Comparison of ENCODE assay signal across 8 mouse cellular contexts in genomic region chr7:35215225-35215624, GRCm38 (mm10). TPM values are rescaled to one million over a fixed set of nuclear protein-coding genes. Genes with fewer than 3 reads are reported as not detected.
A peak's percentile ranks its signal among the peaks of the same experiment; 100 is the strongest.
DNase-seq lines count a peak whose midpoint lies in the region; ATAC-seq and TF ChIP-seq lines count a peak whose summit lies in the region.

TSS of gene Lrp3 (minus strand) at chr7:35215498.

- no peak within 1 kb of the TSS for H3K27ac ChIP-seq in thymus, adult 2 months (ENCODE audit: control insufficient read depth, insufficient read depth, low read length)
- peak within 1 kb of the TSS; percentile 90 for H3K27ac ChIP-seq in forebrain, embryonic 12.5 days
- H3K27ac ChIP-seq in heart, postnatal 0 days (ENCODE audit: low read depth), result no peak within 1 kb of the TSS
- no peak within 1 kb of the TSS for H3K27ac ChIP-seq in liver, embryonic 16.5 days (ENCODE audit: low read length)

- no peak within 1 kb of the TSS for H3K4me3 ChIP-seq in thymus, adult 2 months (ENCODE audit: control insufficient read depth, insufficient read depth, low read length)
- peak within 1 kb of the TSS; percentile 84 for H3K4me3 ChIP-seq in forebrain, embryonic 12.5 days (replicated peaks)
- peak within 1 kb of the TSS; percentile 61 for H3K4me3 ChIP-seq in heart, postnatal 0 days (ENCODE audit: low read depth, low read length)
- peak within 1 kb of the TSS; percentile 53 for H3K4me3 ChIP-seq in liver, embryonic 16.5 days (ENCODE audit: low read depth, low read length)

- TF ChIP-seq POLR2A in thymus, adult 2 months (IDR thresholded peaks at IDR 0.05; ENCODE audit: control insufficient read depth, extremely low read depth, insufficient read depth, low read length, poor library complexity), result no peak

- no peak for TF ChIP-seq EP300 in heart, postnatal 0 days (IDR thresholded peaks at IDR 0.05; ENCODE audit: low read depth)

- H3K27me3 ChIP-seq in thymus, adult 2 months (ENCODE audit: control insufficient read depth, insufficient read depth, low read length), result peaks cover 2% of the 10 kb centered on the region; the same call in 1 of the 2 replicates
- H3K27me3 ChIP-seq in forebrain, embryonic 12.5 days, result peaks cover 4% of the 10 kb centered on the region; the same call in 1 of the 2 replicates
- peaks cover 33% of the 10 kb centered on the region for H3K27me3 ChIP-seq in heart, postnatal 0 days (ENCODE audit: control insufficient read depth, insufficient read depth, low read length)
- H3K27me3 ChIP-seq in liver, embryonic 16.5 days (ENCODE audit: control insufficient read depth, insufficient read depth, low read depth, low read length), result peaks cover 33% of the 10 kb centered on the region

- no peak for TF ChIP-seq CTCF in thymus, adult 2 months (IDR thresholded peaks at IDR 0.05; ENCODE audit: borderline replicate concordance, control insufficient read depth, extremely low read depth, insufficient read depth, low read length, poor library complexity)
- no peak for TF ChIP-seq CTCF in heart, postnatal 0 days (IDR thresholded peaks at IDR 0.05; ENCODE audit: low read depth)

- peak; percentile 18 for DNase-seq in thymus, postnatal 4 days
- DNase-seq in thymus, adult 2 months, result no peak
- DNase-seq in heart, postnatal 0 days (ENCODE audit: low spot score), result no peak
- peak; percentile 86 to 91 for DNase-seq in kidney, postnatal 4 days
- peak; percentile 78 for DNase-seq in ovary, adult 18-20 months (ENCODE audit: low spot score)
- DNase-seq in adipocyte (ENCODE audit: low spot score), result no peak

- H3K9me3 ChIP-seq in forebrain, embryonic 12.5 days, result no peaks in the 10 kb centered on the region
- no peaks in the 10 kb centered on the region for H3K9me3 ChIP-seq in heart, postnatal 0 days (replicated peaks; ENCODE audit: control insufficient read depth, low read length)
- no peaks in the 10 kb centered on the region for H3K9me3 ChIP-seq in liver, embryonic 16.5 days (replicated peaks; ENCODE audit: control insufficient read depth, low read length)

- H3K36me3 ChIP-seq in thymus, adult 2 months (ENCODE audit: control insufficient read depth, insufficient read depth, low read length), result no peaks in the 10 kb centered on the region
- H3K36me3 ChIP-seq in forebrain, embryonic 12.5 days (replicated peaks), result peaks cover 26% of the 10 kb centered on the region
- H3K36me3 ChIP-seq in heart, postnatal 0 days (replicated peaks; ENCODE audit: control insufficient read depth, insufficient read depth, low read length), result no peaks in the 10 kb centered on the region
- no peaks in the 10 kb centered on the region for H3K36me3 ChIP-seq in liver, embryonic 16.5 days (ENCODE audit: control insufficient read depth, insufficient read depth)

- H3K4me1 ChIP-seq in thymus, adult 2 months (replicated peaks; ENCODE audit: control insufficient read depth, insufficient read depth, low read length), result no peaks in the 10 kb centered on the region
- peaks cover 25% of the 10 kb centered on the region for H3K4me1 ChIP-seq in forebrain, embryonic 12.5 days
- 0 out of 2 replicates have a peak, but pooled peaks cover 7% of the 10 kb centered on the region for H3K4me1 ChIP-seq in heart, postnatal 0 days (ENCODE audit: control insufficient read depth, insufficient read depth)
- no peaks in the 10 kb centered on the region for H3K4me1 ChIP-seq in liver, embryonic 16.5 days (ENCODE audit: control insufficient read depth, low read depth, low read length)

- H3K4me2 ChIP-seq in forebrain, embryonic 12.5 days, result peak within 1 kb of the TSS; percentile 74
- H3K4me2 ChIP-seq in heart, postnatal 0 days (ENCODE audit: low read depth, low read length), result peak within 1 kb of the TSS; percentile 99
- peak within 1 kb of the TSS; percentile 62 for H3K4me2 ChIP-seq in liver, embryonic 16.5 days (ENCODE audit: low read depth, low read length)

- H3K9ac ChIP-seq in forebrain, embryonic 12.5 days, result peak within 1 kb of the TSS; percentile 93
- H3K9ac ChIP-seq in heart, postnatal 0 days (replicated peaks; ENCODE audit: low read depth, low read length), result peak within 1 kb of the TSS; percentile 43; the same call in 1 of the 2 replicates
- no peak within 1 kb of the TSS; the same call in 1 of the 2 replicates for H3K9ac ChIP-seq in liver, embryonic 16.5 days (ENCODE audit: low read depth, low read length)

- ATAC-seq in forebrain, embryonic 12.5 days (ENCODE audit: low FRiP score), result peak; percentile 92
- peak; percentile 92 for ATAC-seq in heart, postnatal 0 days (ENCODE audit: insufficient read depth, low read depth)
- peak; percentile 91 for ATAC-seq in liver, embryonic 16.5 days (ENCODE audit: low read depth)

- 3% methylated on average over 53 of the region's 53 CpGs for WGBS in thymus, adult 2 months
- WGBS in forebrain, embryonic 12.5 days, result under 1% methylated on average over 53 of the region's 53 CpGs
- WGBS in heart, postnatal 0 days, result under 1% methylated on average over 46 of the region's 53 CpGs
- under 1% methylated on average over 44 of the region's 53 CpGs for WGBS in liver, embryonic 16.5 days (ENCODE audit: insufficient replicate concordance)

RNA-seq across cellular contexts. Expression of gene Lrp3, which starts in this region (rescaled TPM):
- 2.4 TPM in 2 replicates for polyA plus RNA-seq in thymus, adult 2 months (2012; rRNA removed)
- 15.3 and 16.0 TPM in 2 replicates for polyA plus RNA-seq in forebrain, embryonic 12.5 days (2016; fragmentation: Nextera tagmentation; extraction: Ambion mirVana)
- total RNA-seq in heart, postnatal 0 days (2014; rRNA removed; ENCODE audit: low replicate concordance), result 3.3 and 3.5 TPM in 2 replicates
- polyA plus RNA-seq in heart, postnatal 0 days (2015; fragmentation: Nextera tagmentation; extraction: Ambion mirVana), result 1.3 and 1.4 TPM in 2 replicates
- polyA plus RNA-seq in liver, embryonic 16.5 days (2015; fragmentation: Nextera tagmentation; extraction: Ambion mirVana), result 0.39 and 0.42 TPM in 2 replicates

Comparison
In these comparisons a context has a peak if more than half of its experiments do, and no peak if none do; other contexts are left out.
1. DNase-seq: peak in thymus, postnatal 4 days (single experiment), kidney, postnatal 4 days (2 of 2) and ovary, adult 18-20 months (single experiment); none in thymus, adult 2 months (single experiment), heart, postnatal 0 days (single experiment) and adipocyte (single experiment).
2. Peak in ATAC-seq, H3K4me3 ChIP-seq and H3K4me2 ChIP-seq in liver, embryonic 16.5 days; RNA of the gene not detected or under 1 TPM.
3. Peak in every context shown above with its lines, with median percentiles within 50 percentile points of each other: ATAC-seq and H3K4me2 ChIP-seq.